Mouse (Mus musculus) testis, postnatal 14 days (tissue): Measurements from ENCODE around the gene C2cd5.
"Not testable (repeated sequence)": the region's sequence is repeated elsewhere in the genome, so short reads cannot be mapped to it uniquely, and the experiment has no call there.

Experiments used
- DNase-seq: peaks from one replicate; pipeline ENCODE4 v3.0.0; 2021; ENCODE audit warnings: low spot score

The C2cd5 gene

DNA sequence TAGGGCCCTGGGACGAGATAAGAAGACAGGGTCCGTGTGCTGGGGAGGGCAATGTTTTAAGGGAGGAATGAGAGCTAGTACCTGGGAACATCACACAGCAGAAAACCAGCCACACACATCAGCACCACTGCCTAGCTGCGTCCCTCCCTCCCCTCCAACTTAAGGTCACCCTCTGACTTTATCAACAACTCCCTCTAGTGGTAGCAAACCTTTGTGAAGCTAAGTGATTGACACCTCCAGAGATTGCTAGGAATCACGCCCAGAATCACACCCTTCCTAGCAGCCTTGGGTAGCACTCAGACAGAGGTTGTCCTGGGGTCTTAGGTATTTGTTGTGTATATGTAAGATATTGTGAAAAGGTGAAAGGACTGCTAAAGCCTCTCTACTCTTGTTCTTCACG lies 79.3 kb downstream of the C2cd5 start:
- DNase-seq, result no peak

GRCm38 (mm10) chr6:143020146-143020545 lies 79.8 kb downstream of the C2cd5 start:
- DNase-seq, result no peak

- DNase-seq, result no peak
Observed at GRCm38 (mm10) chr6:143012513-143013215, 87.3 kb downstream of the C2cd5 start.

- DNase-seq, result no peak
Observed at GRCm38 (mm10) chr6:143008865-143009264, 91.1 kb downstream of the C2cd5 start.

GRCm38 (mm10) chr6:143005209-143005608 lies 94.7 kb downstream of the C2cd5 start:
- DNase-seq, result not testable (repeated sequence)

GRCm38 (mm10) chr6:143004801-143005200 lies 95.1 kb downstream of the C2cd5 start:
- DNase-seq, result no peak

DNA sequence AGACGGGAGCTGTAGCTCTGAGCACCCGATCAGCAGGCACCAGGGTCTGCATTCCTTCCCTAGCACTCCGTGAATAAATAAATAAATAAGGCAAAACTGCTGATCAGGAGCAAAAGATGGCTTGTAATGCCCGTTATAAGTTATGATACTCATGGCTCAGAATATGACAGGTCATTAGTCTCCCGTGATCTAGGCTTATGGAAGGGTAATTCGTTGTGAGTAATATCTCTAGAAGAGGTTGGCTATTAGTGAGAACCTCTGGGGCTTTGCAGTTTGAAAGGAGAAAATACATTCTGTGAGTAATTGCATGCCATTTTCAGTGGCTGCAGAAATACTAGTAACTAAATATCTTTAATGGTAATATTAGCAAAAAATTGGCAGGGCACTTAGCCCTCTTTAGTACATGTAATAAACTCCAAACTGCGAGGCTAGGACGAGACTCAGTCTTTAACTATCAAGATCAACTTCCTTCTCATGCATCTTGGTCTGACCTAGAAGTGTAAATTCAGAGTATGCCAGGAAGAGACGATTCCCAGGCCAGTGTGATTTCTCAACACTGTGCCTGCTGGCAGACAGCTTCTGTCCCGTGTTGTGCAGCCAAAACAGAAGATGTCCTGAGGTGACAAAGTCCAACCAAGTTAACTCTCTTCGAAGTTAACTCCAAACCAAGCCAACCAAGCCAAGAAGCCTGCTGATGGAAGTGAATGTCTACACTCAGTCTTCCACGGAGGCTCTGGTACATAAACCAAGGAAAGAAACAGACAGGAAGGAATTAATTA lies 101.5 kb downstream of the C2cd5 start:
- no peak for DNase-seq

DNA sequence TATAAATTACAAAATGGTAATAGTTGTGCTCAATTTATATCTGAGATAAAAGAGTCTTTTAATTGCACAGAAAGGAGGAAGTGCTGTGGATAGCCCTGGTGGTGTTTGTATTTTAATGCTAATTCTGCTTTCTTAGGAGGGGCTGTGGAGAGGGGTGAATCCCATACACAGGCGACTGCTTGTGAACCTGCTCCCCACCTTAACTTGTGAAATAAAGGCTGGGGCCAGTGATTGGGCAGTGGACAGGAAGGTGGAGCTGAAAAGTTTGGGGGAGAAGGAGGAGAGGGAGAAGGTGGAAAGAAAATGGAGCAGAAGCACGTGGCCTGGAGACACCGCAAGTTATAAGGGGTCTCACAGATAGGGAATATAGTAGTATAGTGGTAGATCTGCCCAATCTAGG lies 103.1 kb downstream of the C2cd5 start:
- DNase-seq, result no peak

DNA sequence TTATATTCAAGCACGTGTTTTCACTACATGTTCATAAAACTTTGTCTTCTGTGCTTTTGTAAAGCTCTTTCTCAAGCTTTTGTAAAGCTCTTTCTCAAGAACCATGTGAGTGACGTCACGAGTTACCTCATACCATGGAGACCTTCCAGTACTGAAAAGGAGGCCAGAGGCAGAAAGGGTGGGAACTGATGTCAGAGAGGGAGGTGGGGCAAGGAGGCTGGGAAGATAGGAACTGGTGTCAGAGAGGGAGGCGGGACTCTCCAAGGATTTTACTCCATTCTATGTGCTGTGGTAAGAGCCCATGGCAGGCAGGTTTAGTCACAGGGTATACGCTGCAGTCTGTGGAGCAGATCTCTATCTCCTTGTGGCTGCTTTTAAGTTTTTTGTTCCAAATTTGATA lies 104.4 kb downstream of the C2cd5 start:
- no peak for DNase-seq

DNA sequence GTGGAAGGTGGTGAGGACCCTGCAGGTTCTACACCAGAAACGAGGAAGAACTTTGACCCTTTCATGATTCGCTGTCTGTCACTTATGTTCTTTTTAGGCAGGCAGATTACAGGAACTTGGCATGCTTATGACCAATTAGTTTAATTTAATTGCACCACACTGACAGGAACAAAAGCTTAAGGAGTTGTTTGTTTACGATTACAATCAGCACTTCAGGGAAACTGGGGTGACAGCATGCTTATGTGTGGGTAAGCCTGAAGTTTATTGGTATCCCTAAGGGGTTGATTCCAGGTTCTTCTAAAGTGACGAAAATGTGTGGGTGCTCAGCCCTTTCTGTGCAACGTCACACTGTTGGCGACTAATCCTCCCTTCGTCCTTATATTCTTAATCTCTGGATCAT lies 105.1 kb downstream of the C2cd5 start:
- DNase-seq, result no peak

DNA sequence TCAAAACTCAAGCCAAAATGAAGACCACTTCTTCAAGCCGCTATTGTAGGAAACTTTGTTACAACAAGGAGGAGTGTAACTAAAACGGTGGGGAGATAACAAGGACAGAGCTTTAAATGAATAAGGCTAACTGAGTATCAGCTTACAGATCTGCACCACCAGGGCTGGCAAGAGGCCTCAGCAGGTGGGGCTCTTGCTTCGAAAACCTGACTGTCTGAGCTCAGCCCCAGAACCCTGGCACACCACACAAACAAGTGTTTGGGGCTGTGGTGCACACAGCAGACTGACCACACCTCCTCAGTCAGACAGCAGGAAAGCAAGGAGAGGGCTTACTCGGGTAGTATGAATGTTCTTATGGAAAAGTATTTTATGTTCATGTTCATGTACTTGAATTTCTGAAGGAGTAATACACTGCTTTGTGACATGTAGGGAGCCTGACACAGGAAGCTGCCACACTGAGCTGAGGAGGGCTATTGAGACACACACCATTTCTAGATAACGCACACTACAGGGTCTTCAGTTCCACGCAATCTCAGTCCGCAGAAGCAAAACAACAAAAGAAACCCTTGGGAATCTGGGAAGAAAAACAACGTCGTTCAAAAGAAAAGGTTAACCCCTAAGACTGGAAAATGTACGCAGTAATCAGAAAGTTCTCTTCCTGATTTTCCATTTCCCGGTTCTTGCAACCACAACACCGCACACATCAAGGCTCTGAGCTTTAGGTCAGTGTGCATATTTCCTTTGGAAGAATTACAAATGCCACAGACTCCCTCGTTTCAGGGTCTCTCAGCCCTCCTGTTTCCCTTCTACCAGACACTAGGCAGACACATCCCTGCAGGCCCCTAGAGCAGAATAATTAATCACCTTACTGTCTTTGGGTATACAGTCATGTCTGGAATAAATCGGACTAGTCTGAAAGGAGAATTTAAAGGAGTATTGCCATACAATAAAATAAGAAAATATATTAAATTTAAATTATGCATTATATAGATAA lies 105.9 kb downstream of the C2cd5 start:
- no peak for DNase-seq

- DNase-seq, result no peak
Observed at GRCm38 (mm10) chr6:142992971-142993370, 107.0 kb downstream of the C2cd5 start.

DNA sequence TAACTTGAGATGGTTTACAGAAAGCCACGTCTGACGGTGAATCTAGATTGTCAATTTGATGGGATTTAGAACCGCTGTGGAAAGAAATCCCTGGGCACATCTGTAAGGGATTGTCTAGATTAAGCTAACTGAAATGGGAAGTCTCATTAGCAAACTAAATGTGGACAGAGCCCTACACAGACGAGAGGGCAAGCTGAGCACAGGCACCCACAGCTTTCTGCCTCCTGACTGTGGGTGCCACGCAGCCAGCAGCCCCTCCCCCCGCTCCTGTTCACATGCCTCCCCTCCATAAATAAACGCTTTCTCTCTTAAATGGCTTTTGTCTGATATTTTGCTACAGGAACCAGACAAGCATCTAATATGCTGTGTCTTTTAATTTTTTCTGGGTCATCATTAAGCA lies 107.8 kb downstream of the C2cd5 start:
- DNase-seq, result no peak

- DNase-seq, result no peak
Observed at GRCm38 (mm10) chr6:142991391-142992059, 108.4 kb downstream of the C2cd5 start.

DNA sequence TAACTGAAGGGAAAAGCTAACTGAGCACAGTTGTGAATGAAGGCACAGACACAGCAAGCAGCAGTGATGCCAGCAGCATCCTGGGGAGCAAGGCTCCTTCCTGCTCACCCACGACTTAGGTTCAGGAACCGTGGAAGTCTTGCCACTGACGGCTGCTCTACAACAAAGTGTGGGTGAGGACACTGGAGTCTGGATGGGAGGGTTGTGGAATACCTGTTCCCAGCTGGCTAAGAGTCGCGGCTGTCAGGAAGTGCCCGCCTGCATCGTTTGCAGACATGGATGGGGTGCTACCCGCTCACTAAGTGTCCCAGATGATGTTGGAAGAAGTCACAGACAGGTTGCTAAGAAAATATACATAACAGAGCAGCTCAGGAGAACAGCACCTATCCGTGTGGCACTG lies 109.4 kb downstream of the C2cd5 start:
- no peak for DNase-seq

DNA sequence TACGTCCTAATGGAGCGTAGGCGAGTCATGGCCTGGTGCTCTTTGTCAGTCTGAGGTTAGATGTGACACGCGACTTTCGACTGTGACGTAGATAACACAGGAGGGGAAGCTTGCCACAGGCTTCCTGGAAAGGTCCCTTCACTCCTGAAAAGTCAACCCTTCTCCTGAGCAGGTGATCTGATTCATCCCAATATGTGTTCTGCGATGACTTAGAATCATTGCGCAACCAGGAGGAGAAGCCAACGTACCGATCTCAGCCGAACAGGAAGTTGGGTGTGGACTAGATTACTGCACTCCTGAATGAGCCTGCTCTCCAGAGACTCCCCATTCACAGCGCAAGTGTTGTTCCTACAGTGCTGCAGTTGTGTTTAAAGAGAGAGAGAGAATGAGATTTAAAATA lies 110.4 kb downstream of the C2cd5 start:
- DNase-seq, result no peak

GRCm38 (mm10) chr6:142988753-142989152 lies 111.2 kb downstream of the C2cd5 start:
- DNase-seq, result peak; percentile 37

DNA sequence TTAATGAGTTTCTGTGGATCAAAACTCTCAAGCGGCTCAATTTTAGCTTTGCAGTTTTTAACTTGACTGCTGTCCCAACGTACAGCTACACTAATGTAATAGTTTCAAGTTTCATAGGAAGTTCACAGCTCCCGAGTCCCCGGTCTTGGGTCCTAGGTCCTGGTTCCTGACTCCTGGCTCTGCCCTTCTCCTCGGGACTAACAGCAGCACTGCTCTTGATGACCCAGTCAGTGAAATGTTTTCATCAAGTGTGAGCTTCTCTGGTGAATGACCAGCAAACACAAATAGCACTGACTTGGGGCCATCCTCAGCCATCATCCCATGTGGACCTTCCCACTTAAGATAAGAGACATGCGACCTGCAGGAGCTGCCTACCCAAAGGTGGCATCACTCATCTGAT lies 111.7 kb downstream of the C2cd5 start:
- DNase-seq, result no peak

GRCm38 (mm10) chr6:142987616-142988015 lies 112.3 kb downstream of the C2cd5 start:
- DNase-seq, result no peak

- not testable (repeated sequence) for DNase-seq
Observed at GRCm38 (mm10) chr6:142986706-142987105, 113.2 kb downstream of the C2cd5 start.

DNA sequence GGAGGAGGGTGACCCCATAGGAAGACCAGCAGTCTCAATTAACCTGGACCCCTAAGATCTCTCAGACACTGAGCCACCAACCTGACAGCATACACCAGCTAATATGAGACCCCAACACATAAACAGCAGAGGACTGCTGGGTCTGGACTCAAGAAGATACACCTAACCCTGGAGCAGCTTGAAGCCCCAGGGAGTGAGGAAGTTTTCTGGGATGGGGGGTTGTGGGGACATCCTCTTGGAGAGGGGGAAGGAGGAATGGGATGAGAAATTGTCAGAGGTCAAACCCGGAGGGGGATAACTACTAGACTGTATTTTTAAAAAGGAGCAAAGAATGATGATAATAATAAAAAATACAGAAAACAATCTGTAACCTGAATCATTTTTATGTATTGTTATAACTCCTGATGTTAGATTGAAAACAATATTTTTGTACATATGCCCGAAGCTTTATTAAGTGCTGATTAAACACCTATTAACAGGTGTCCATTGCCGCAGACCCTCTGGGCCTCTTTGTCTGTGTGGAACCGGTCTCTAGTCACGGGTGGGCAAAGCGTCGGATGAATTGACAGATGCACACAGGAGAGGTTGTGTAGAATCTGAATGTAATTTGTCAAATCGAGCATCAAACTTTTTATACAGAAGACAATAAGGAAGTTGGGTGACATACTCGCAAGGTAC lies 114.2 kb downstream of the C2cd5 start:
- not testable (repeated sequence) for DNase-seq
